Mouse (Mus musculus) Patski (cell line): ENCODE measurements around the gene Trim46. TPM values are rescaled to one million over a fixed set of nuclear protein-coding genes. Genes with fewer than 3 reads are reported as not detected.

Experiments used
- ATAC-seq: fragments of 100-300 bp; one replicate; pipeline ENCODE4 v1.8.0; 2021
- CTCF ChIA-PET: fragments of 350-600 bp; sonication (Branson Sonifier 250); formaldehyde crosslinking; loops from one replicate; lab custom pipeline; 2022; ENCODE audit warnings: inconsistent platforms; lab: Charles Lee
- POLR2A ChIA-PET: fragments of 350-600 bp; sonication (Branson Sonifier 250); formaldehyde crosslinking; loops from one replicate; lab custom pipeline; 2022; ENCODE audit warnings: antibody characterized with exemption, inconsistent platforms; lab: Charles Lee
- DNase-seq: peaks from one replicate; pipeline ENCODE4 v3.0.0-alpha.2; 2011; ENCODE audit warnings: low read depth, low spot score
- H3K27me3 ChIP-seq: fragments of 371-371 bp; one replicate; pipeline ENCODE4 v1.5.1; 2021
- CTCF ChIP-seq: fragments of 100-300 bp; IDR thresholded peaks from one replicate; pipeline ENCODE4 v1.5.1; 2021
- in situ Hi-C: fragments of 300-500 bp; cut with MboI; formaldehyde crosslinking; loops from 3 replicates; pipeline ENCODE4 v1.11.1; 2018; ENCODE audit warnings: low pct_unique_long_range_greater_than_20kb, mixed read lengths
- polyA plus RNA-seq: library from polyadenylated mRNA; unstranded; gene quantifications from one replicate; pipeline ENCODE4 v1.2.3, GENCODE M21; 2021

Trim46 gene
- polyA plus RNA-seq, 1 experiment from 2014 or later: 57.5 TPM

DNA sequence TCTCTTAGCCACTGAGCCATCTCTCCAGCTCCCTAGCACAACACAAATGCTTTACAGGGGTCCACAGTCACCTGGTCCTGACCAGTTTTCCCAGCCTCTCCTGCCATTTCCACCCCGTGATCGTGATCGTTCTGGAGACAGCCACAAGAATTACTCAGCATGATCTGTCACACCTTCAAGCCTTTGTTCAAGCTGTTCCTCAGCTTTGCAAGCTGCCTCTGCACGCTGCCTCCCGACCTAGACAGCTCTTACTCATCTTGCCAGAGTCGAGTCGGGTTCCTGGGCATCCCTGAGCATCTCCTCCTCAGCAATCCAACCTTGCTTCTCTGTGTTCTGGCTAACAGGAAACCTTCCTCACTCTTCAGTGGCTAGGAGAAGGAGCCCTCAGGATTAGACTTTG lies 13.0 kb upstream of the Trim46 start, which contains the start of gene Dpm3:
Gene Dpm3, plus strand, starts transcription at position 283 of the 400 bp plus-strand sequence.
- no peak for ATAC-seq
- ChIA-PET POLR2A (interaction anchor here (1.2 kb wide), 2 partner anchors 9 to 10 kb away, joined by 3 read pairs; no protein-coding TSS in a partner anchor), CTCF (interaction anchor here (1.4 to 5.0 kb wide), 3 partner anchors 9 to 23 kb away, joined by 5 to 25 read pairs (median 22); partner anchors contain the start of genes Efna1, Krtcap2 and Trim46)
- H3K27me3 ChIP-seq: peaks cover 20% of the 10 kb centered on the region
- no peak for DNase-seq
- in situ Hi-C loops: no loop called here
- TF ChIP-seq CTCF: no peak

DNA sequence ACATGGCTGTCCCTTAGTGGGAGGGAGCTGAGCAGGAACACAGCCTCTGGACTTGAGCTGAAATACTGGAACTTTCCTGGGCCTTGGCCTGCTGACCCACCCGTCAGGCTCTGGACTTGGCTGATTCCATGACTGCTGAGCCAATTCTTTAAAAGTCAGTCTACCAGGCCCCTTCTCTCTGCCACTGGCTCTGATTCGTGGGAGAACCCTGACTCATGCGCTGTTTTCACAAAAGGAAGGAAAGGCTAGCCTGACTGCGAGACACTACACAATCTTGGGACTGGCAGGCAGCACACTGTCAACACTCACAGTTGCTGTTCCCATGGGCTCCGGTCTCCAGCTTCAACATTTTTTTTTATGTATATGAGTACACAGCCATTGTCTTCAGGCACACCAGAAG lies 10.1 kb upstream of the Trim46 start:
- H3K27me3 ChIP-seq: peaks cover 20% of the 10 kb centered on the region
- TF ChIP-seq CTCF: no peak
- DNase-seq (no peak), ATAC-seq (no peak)
- in situ Hi-C loops: no loop called here
- POLR2A ChIA-PET: no interaction called here
- CTCF ChIA-PET: interaction anchor here (1.1 to 5.0 kb wide), 4 partner anchors 10 to 30 kb away, joined by 3 to 25 read pairs (median 12); partner anchors contain the start of genes Efna1, Krtcap2 and Trim46

DNA sequence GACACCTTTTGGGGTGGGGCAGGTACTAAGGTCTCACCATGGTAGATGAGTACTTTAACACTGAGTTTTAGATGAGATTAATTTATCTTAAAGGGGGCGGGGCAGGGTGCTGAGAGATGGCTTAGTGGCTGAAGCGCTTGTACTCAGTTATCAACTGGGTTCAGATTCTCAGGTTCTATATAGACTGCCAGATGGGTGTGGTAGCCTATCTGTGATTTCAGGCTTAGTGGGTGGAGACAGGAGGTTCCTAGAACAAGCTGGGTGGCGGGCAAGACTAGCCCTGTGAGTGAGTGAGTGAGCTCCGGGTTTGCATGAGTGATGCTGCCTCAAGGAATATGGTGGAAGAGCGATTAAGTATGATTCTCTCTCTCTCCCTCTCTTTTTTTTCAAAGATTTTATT lies 8.9 kb upstream of the Trim46 start:
- DNase-seq (no peak), ATAC-seq (no peak)
- ChIA-PET CTCF (interaction anchor here (4.4 to 5.0 kb wide), 2 partner anchors 8 to 27 kb away, joined by 22 to 25 read pairs; partner anchors contain the start of genes Efna1, Krtcap2 and Trim46), POLR2A (no interaction called here)
- peaks cover 20% of the 10 kb centered on the region for H3K27me3 ChIP-seq
- no peak for TF ChIP-seq CTCF
- in situ Hi-C loops: no loop called here

DNA sequence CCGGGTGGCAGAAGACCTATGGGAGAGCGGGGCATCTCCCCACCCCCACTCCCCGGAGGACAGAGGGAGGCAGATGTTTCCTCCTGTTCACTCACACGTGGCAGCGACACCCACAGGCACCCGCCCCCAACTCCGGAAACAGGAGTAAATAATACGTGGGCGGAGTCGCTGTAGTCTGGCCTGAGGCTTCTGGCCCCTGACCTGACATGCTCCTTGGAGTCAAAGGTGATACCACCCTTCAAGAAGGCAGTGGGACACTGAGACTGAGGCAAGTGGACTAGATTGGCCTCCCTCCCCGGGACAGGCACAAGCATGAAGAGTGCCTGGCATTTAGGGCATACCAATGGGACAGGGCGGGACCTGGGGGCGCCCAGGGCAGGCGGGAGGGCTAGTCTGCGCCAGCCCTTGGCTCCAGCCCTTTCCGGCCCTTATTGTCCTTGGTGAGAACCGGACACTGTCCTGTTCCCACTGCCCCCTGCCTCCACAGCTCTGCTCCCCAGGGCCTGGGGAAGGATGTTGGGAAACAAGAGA lies 5.3 kb upstream of the Trim46 start:
- H3K27me3 ChIP-seq: no peaks in the 10 kb centered on the region
- DNase-seq: no peak
- ChIA-PET POLR2A (interaction anchor here (1.0 kb wide), 1 partner anchor 28 kb away, joined by 3 read pairs; no protein-coding TSS in a partner anchor), CTCF (interaction anchor here (1.5 to 3.2 kb wide), 3 partner anchors 31 to 57 kb away, joined by 4 to 22 read pairs (median 8); no protein-coding TSS in a partner anchor)
- ATAC-seq: no peak
- in situ Hi-C loops: no loop called here
- no peak for TF ChIP-seq CTCF

DNA sequence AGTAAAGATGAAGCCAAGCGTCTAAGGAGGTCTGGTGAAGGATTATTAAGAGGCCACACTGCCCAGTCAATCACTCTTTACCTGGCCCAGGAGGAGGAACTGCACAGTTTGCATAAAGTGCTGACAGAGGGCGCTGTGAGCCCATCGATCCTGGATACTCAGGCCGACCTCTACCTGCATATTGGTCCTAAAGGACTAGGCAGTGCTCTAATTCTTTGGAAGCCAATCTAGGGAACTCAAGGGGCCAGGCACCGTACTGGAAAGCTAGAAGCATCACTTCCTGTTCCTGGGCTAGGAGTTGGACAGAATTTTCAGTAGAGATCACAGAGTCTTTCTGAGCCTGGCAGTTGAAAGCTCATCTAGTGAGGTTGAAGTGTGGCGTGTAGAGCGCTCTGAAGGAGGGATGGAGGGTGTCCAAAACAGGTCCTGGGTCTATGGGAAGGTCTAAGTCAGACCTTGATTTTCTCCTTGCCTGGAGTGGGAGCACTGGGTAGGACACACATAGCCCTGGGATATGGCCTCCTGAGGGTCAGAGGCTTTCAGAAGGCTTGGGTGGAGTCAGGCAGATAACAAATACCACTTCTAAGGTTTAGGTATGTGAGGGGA lies 4.4 kb upstream of the Trim46 start:
- no peak for ATAC-seq
- CTCF ChIA-PET: interaction anchor here (0.6 to 3.2 kb wide), 7 partner anchors 9 to 58 kb away, joined by 3 to 22 read pairs (median 5); partner anchors contain the start of genes Dpm3 and Slc50a1

DNA sequence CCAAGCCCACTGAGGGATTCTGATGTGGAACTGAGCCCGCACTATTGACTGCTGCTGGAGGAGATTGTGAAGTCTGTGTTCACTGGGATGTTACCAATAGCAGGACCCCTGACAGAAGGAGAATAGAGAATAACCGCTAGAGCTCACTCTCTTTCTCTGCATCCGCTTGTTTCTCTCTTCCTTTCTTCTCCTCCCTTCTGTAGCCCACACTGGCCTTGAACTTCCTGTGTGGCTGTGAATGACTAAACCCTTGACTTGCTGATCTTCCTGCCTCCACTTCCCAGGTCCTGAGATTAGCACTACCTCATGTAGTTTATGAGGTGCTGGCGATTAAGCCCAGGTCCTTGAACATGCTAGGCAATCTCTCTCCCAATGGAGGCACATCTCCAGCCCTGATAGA lies 1.4 kb upstream of the Trim46 start:
- no peaks in the 10 kb centered on the region for H3K27me3 ChIP-seq
- no peak for ATAC-seq
- no peak for TF ChIP-seq CTCF
- in situ Hi-C loops: loop anchor here (5.0 kb wide), 2 partner anchors 35 to 60 kb away; partner anchors contain the start of gene Efna1
- no peak for DNase-seq
- ChIA-PET POLR2A (interaction anchor here (1.8 to 2.0 kb wide), 2 partner anchors 26 to 39 kb away, joined by 4 to 5 read pairs; no protein-coding TSS in a partner anchor), CTCF (interaction anchor here (1.3 to 4.6 kb wide), 5 partner anchors 10 to 69 kb away, joined by 3 to 35 read pairs (median 15); partner anchors contain the start of genes Dpm3 and Slc50a1)

More for the DNA sequence above, 4.4 kb upstream of the Trim46 start:
- in situ Hi-C loops: no loop called here
- DNase-seq: no peak
- POLR2A ChIA-PET: interaction anchor here (1.0 kb wide), 1 partner anchor 29 kb away, joined by 3 read pairs; no protein-coding TSS in a partner anchor
- H3K27me3 ChIP-seq: no peaks in the 10 kb centered on the region
- no peak for TF ChIP-seq CTCF

DNA sequence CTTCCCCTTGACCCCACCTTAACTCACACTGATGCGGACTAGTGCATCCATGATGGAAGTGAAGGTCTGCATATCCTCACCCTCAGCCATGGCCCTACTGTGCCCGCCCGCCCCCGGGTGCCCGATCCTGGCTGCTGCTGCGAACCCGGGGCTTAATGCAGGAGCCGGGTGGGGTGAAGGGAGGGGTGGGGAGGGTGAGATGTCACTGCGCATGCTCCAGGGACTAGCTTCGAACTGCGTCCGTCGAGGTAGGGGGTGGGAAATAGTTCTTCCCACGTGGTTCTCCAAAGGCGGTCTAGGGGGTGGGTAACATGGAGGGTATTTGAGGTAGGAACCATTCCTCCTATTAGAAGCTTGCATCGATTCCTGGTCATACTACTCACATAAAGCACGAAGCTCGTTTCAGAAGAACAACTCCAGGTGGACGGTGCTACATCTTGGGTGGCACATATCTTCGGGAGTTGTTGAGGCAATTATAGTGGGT lies 379 bp downstream of the Trim46 start, which contains the start of gene Krtcap2:
Gene Krtcap2, plus strand, starts transcription at position 279 of the 484 bp plus-strand sequence.
- ChIA-PET POLR2A (interaction anchor here (0.6 to 5.8 kb wide), 17 partner anchors 11 to 242 kb away, joined by 3 to 39 read pairs (median 4); partner anchors contain the start of genes Efna1, Muc1 and Slc50a1), CTCF (interaction anchor here (0.7 to 5.3 kb wide), 20 partner anchors 9 to 93 kb away, joined by 3 to 51 read pairs (median 7); partner anchors contain the start of genes Dpm3, Efna1, Gba and Slc50a1)
- no peaks in the 10 kb centered on the region for H3K27me3 ChIP-seq
- in situ Hi-C loops: loop anchor here (5.0 kb wide), 2 partner anchors 37 to 62 kb away; partner anchors contain the start of gene Efna1
- DNase-seq (no peak), ATAC-seq (peak; percentile 11)
- TF ChIP-seq CTCF: no peak

DNA sequence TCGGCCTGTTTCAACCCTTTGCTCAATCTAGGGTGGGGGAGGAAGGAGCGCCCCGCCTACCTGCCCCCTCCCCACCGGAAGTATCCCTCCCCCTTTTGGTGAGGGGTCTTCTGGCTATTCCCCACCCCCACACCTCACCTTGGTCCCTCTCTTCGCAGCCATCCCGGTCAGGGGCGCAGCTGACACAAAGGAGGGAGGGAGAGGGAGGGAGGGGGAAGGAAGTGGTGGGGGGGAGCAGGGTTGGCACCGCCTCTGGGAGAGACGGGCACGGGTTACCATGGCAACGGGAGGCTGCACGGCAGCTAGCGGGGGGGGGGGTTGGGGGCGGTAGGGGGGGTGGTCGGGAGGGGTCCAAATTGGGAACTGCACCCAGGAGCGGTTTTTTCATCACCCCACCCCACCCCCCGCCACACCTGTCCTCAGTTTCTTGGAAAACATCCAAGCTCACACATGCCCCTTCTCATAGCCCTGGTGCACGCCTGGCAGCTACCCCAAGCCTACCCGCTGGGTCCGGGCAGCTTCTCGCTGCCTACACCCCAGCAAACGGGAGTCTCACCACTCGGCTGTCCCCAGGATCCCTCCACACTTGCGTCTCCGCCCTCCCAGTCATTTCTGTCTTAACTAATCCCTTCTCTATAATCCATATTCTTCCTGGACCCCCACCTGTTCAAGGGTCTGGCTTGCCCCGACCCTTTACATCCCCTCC lies 974 bp downstream of the Trim46 start:
- ChIA-PET CTCF (interaction anchor here (0.7 to 5.3 kb wide), 25 partner anchors 8 to 157 kb away, joined by 3 to 51 read pairs (median 6); partner anchors contain the start of genes Dpm3, Efna1, Gba and Slc50a1), POLR2A (interaction anchor here (0.5 to 5.8 kb wide), 15 partner anchors 12 to 241 kb away, joined by 3 to 39 read pairs (median 4); partner anchors contain the start of genes Efna1, Muc1 and Slc50a1)
- in situ Hi-C loops: loop anchor here (5.0 kb wide), 2 partner anchors 37 to 62 kb away; partner anchors contain the start of gene Efna1
- H3K27me3 ChIP-seq: no peaks in the 10 kb centered on the region
- ATAC-seq: peak; percentile 4
- no peak for DNase-seq
- no peak for TF ChIP-seq CTCF
